Mouse (Mus musculus) heart, embryonic 10.5 days (tissue): Measurements from ENCODE around the gene Dedd2. TPM values are rescaled to one million over a fixed set of nuclear protein-coding genes. Genes with fewer than 3 reads are reported as not detected.
A peak's percentile ranks its signal among the peaks of the same experiment; 100 is the strongest.
"Not testable (repeated sequence)": the region's sequence is repeated elsewhere in the genome, so short reads cannot be mapped to it uniquely, and the experiment has no call there.

Source experiments
- DNase-seq: peaks from one replicate; pipeline ENCODE4 v3.0.0-alpha.2; 2017; ENCODE audit warnings: low spot score
- H3K27ac ChIP-seq: fragments of 300-500 bp; sonication (generic); 2 replicates; pipeline ENCODE4 v1.5.1; 2016; ENCODE audit warnings: mild to moderate bottlenecking
- H3K27me3 ChIP-seq: fragments of 300-500 bp; sonication (generic); 2 replicates; pipeline ENCODE4 v1.6.1; 2016; ENCODE audit warnings: mild to moderate bottlenecking; ENCODE audit not compliant: poor library complexity, insufficient read depth, severe bottlenecking
- H3K36me3 ChIP-seq: fragments of 300-500 bp; sonication (generic); 2 replicates; pipeline ENCODE4 v1.6.1; 2016; ENCODE audit warnings: mild to moderate bottlenecking, moderate library complexity
- H3K4me1 ChIP-seq: fragments of 300-500 bp; sonication (generic); 2 replicates; pipeline ENCODE4 v1.6.1; 2016; ENCODE audit warnings: mild to moderate bottlenecking
- H3K4me3 ChIP-seq: fragments of 300-500 bp; sonication (generic); 2 replicates; pipeline ENCODE4 v1.5.1; 2016; ENCODE audit warnings: mild to moderate bottlenecking, moderate library complexity
- H3K9me3 ChIP-seq: fragments of 300-500 bp; sonication (generic); 2 replicates; pipeline ENCODE4 v1.6.1; 2016; ENCODE audit warnings: mild to moderate bottlenecking, moderate library complexity
- WGBS: fragments of 180-500 bp; shearing (Covaris S2); methylation state at CpG from one replicate; pipeline ENCODE4 v1.1.7; 2016; 5-methylcytosine and 5-hydroxymethylcytosine counted together
- polyA plus RNA-seq: library from polyadenylated mRNA; unstranded; fragments of >200 nt; fragmentation: Nextera tagmentation; extraction: Ambion mirVana; gene quantifications from 2 replicates; pipeline ENCODE4 v1.2.1, GENCODE M21; 2016

Gene Dedd2
- polyA plus RNA-seq, result 6.7 and 8.1 TPM in 2 replicates

GRCm38 (mm10) chr7:25220457-25221101 is at the start of gene Dedd2:
Dedd2 (minus strand) TSS chr7:25220615.
- peak; percentile 85 for DNase-seq
- WGBS, result 5% methylated on average over 20 of the region's 20 CpGs
- no peaks in the 10 kb centered on the region for H3K27me3 ChIP-seq
- H3K9me3 ChIP-seq, result no peaks in the 10 kb centered on the region
- peaks cover 22% of the 10 kb centered on the region for H3K36me3 ChIP-seq
- peak within 1 kb of the TSS; percentile 95 for H3K27ac ChIP-seq
- H3K4me1 ChIP-seq, result peaks cover 42% of the 10 kb centered on the region
- peak within 1 kb of the TSS; percentile 74 for H3K4me3 ChIP-seq

DNA sequence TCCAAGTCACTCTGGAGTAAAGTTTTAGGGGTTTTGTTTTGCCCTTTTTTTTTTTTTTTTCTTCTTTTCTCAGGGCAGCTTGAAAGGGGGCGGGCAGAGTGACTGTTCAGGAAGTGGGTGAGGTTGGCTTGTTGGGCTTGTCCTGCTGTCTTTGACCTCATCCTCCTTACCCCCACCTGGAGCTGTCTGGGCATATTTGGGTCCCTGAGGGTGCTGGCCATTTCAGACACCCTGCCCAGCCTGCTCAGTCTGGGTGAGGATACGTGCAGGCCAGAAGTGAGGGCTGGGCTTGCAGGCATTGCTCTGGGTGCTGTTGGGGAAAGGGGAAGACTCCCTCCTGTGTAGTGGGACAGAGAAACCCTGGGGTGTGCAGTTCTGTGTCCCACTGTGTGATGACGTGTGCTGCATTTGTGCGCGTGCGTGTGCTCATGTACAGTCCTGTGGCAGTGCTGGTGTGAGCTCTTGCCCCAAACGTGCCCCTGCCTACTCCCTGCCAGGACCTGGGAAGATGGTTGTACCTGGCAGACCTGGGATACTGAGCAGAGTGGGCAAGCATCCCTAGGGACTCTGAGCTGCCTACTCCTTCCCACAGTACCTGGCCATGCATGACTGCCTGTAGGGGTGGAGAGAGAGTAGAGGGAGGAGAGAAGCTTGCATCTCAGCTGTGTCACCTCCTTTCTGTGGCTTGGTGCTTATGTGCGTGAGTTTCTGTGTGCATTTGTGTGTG is 49.3 kb upstream of the Dedd2 start:
- no peaks in the 10 kb centered on the region for H3K27me3 ChIP-seq
- no peak overlapping the region for H3K27ac ChIP-seq
- peak overlapping the region; percentile 87; the same call in 1 of the 2 replicates for H3K4me3 ChIP-seq
- H3K36me3 ChIP-seq, result peaks cover 35% of the 10 kb centered on the region
- peaks cover 58% of the 10 kb centered on the region for H3K4me1 ChIP-seq
- WGBS, result 79% methylated on average over 8 of the region's 8 CpGs
- no peak for DNase-seq
- H3K9me3 ChIP-seq, result no peaks in the 10 kb centered on the region

- 37% methylated on average over 4 of the region's 4 CpGs for WGBS
- DNase-seq, result no peak
- no peaks in the 10 kb centered on the region for H3K9me3 ChIP-seq
Measured at GRCm38 (mm10) chr7:25269029-25269428, 48.6 kb upstream of the Dedd2 start.

DNA sequence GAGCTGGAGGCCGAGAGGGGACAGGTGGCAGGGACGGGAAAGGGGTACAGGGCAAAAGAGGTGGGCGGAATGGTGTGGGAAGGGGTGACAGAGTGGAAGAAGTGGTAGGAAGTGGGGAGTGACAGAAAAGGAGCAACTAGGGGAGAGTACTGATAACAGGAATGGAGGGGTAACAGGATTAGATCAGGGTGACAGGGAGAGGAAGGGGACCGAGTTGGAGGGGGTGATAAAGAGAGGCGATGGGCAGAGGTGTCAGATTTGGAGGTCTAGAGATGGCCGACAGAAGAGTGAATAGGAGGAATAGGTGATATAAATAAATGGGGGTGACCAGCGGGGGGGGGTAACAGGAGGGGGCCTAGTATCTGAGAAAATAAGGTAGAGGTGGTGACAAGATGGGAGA is 48.2 kb upstream of the Dedd2 start:
- no peak for DNase-seq
- Histone ChIP-seq H3K4me3 (peak overlapping the region; percentile 87), H3K9me3 (no peaks in the 10 kb centered on the region), H3K36me3 (peaks cover 30% of the 10 kb centered on the region), H3K4me1 (peaks cover 58% of the 10 kb centered on the region), H3K27me3 (no peaks in the 10 kb centered on the region), H3K27ac (peak overlapping the region; percentile 99)
- 2% methylated on average over 7 of the region's 7 CpGs for WGBS

More at GRCm38 (mm10) chr7:25269029-25269428, 48.6 kb upstream of the Dedd2 start:
- Histone ChIP-seq H3K4me1 (peaks cover 59% of the 10 kb centered on the region), H3K4me3 (peak overlapping the region; percentile 87), H3K27ac (peak overlapping the region; percentile 99), H3K27me3 (no peaks in the 10 kb centered on the region), H3K36me3 (peaks cover 34% of the 10 kb centered on the region)

DNA sequence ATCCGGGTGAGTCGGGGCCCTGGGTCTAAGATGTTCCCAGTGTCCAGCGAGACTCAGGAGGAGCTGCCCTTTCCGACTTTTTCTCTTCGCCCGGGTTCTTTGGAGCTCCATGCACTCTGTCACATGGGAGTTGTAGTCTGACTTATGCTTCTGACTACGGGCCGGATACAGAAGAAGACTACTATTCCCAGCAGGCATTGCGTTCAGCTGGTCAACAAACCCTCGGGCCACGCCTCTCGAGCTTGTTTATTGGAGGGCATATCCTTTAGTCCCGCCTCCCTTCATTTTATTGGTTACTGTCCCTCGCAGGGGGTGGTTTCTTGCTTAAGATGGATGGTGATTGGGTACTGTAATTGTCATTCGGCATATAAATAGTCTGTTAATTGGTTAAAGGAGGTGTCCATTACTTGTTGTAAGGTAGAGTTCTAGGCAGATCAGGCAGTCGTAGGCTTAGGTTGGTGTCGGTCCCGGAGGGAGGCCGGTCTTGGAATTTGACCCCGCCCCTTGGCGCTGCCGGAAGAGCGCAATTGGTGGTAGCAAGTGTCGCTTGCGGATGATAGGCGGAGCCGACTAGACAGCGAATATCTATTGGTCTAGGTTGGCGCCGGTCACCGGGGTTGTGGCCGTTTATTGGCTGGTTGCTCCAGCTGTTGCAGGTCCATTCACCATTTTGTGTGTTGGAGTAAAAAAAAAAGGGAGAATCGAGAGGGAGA is 47.5 kb upstream of the Dedd2 start:
- WGBS, result under 1% methylated on average over 33 of the region's 33 CpGs
- peak overlapping the region; percentile 87 for H3K4me3 ChIP-seq
- H3K36me3 ChIP-seq, result peaks cover 23% of the 10 kb centered on the region
- peaks cover 51% of the 10 kb centered on the region for H3K4me1 ChIP-seq
- H3K27me3 ChIP-seq, result no peaks in the 10 kb centered on the region
- peak; percentile 100 for DNase-seq
- H3K9me3 ChIP-seq, result no peaks in the 10 kb centered on the region
- peak overlapping the region; percentile 99 for H3K27ac ChIP-seq

- peak within 1 kb of the TSS; percentile 99 for H3K27ac ChIP-seq
- peaks cover 17% of the 10 kb centered on the region for H3K36me3 ChIP-seq
- H3K27me3 ChIP-seq, result no peaks in the 10 kb centered on the region
- WGBS, result 0% methylated on average over 29 of the region's 29 CpGs
- DNase-seq, result peak; percentile 100
- no peaks in the 10 kb centered on the region for H3K9me3 ChIP-seq
- peak within 1 kb of the TSS; percentile 87 for H3K4me3 ChIP-seq
- H3K4me1 ChIP-seq, result peaks cover 47% of the 10 kb centered on the region
Measured at GRCm38 (mm10) chr7:25267301-25267750, 46.9 kb upstream of the Dedd2 start, which contains the start of gene Cic. Cic (plus strand) TSS chr7:25267704.

DNA sequence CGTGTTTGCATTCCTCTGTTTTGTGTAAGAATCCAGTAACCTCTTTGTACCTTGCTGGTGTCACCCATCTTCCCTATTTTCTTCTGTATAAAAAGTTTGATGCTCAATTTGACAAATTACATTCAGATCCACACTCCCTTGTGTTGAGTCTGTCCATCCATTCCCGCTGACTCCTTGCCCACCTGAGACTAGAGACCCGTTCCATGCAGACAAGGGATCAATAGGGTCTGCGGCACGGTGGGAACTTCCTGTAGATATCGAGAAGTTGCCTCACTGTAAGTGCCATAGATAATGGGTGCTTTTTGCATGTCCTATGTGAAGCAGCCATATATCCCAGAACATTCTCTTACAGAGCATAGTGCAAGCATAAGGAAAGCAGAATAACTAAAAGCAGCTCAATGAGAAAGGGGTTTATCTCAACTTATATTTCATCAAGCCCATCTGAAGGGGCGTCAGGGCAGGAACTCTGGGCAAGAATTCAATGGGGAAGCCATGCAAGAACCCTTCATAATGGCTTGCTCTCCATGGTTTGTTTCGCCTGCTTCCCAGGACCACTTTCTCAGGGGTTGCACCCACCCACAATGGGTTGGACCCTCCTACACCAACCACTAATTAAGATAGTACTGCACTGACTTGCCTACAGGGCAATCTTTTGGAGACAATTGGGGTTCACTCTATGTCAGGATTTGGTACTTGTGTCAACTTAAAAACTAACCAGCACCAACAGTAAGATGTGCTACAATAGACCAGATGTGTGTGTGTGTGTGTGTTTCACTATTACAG is 46.0 kb upstream of the Dedd2 start:
- 70% methylated on average over 8 of the region's 8 CpGs for WGBS
- peak overlapping the region; percentile 87 for H3K4me3 ChIP-seq
- H3K27ac ChIP-seq, result peak overlapping the region; percentile 99; the same call in 1 of the 2 replicates

DNA sequence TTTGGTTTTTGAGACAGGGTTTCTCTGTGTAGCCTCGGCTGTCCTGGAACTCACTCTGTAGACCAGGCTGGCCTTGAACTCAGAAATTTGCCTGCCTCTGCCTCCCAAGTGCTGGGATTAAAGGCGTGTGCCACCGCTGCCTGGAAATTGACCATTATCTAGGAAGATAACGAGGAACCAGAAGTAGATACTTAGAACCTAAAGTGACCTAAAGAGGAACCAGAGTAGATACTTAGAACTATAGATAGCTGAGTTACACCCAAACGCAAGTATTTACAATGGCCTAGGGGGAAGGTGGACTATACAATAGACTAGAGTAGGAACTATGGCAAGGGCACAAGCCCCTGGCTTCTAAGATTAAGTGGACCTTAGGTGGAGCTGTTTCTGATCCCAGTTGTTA is 45.3 kb upstream of the Dedd2 start:
- H3K27ac ChIP-seq, DNase-seq, H3K27me3 ChIP-seq, H3K4me3 ChIP-seq, H3K36me3 ChIP-seq, H3K9me3 ChIP-seq: not testable (repeated sequence)
- 63% methylated on average over 5 of the region's 5 CpGs for WGBS
- H3K4me1 ChIP-seq, result peaks cover 43% of the 10 kb centered on the region

More for the DNA sequence above, 46.0 kb upstream of the Dedd2 start:
- Histone ChIP-seq H3K27me3 (no peaks in the 10 kb centered on the region), H3K9me3 (no peaks in the 10 kb centered on the region), H3K36me3 (peaks cover 8% of the 10 kb centered on the region), H3K4me1 (peaks cover 43% of the 10 kb centered on the region)
- DNase-seq, result no peak

DNA sequence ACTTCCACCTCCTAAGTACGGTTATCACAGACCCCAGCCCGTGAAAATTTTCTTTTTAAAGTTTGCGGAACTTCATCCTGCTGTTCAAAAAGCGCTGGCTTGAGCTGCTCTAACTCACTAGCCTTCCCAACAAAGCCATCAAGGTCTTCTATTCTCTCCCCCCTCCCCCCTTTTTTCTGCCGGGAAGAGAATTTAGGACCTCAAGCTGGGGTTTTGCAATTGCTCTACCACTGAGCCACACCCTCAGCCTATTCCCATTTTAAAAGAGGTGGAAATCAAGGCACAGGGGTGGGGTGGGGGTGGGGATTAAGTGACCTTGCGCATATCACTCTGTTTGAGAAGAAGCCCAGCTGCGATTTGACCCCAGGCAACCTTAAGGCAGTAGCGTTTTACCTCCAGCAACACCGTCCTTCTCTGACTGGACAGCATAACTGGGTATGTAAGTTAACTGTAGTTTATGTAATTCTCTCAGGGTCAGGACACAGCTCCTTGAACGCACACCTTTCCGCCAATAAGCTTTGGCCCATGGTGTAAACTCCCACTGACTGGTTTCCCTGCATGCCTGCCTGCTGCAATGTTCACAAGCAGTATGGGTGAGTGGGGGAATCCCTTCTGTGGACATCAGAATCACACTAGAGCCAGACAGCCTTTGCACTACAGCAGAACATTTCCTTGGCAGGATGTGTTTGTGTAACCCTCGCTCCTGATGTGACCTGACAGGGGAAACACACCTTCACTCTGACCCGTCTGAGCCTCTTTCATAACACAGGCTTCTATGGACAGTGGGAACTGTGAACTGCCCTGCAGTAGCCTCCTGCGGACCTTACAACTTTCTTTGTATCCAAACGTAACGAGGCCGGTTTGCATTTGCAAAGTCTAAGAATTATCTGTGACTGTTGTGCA is 43.8 kb upstream of the Dedd2 start:
- Histone ChIP-seq H3K4me1 (peaks cover 29% of the 10 kb centered on the region), H3K9me3 (no peaks in the 10 kb centered on the region), H3K27me3 (no peaks in the 10 kb centered on the region), H3K4me3 (no peak overlapping the region), H3K36me3 (no peaks in the 10 kb centered on the region), H3K27ac (no peak overlapping the region)
- DNase-seq, result no peak
- 27% methylated on average over 17 of the region's 17 CpGs for whole genome bisulfite sequencing

GRCm38 (mm10) chr7:25261896-25262295 is 41.5 kb upstream of the Dedd2 start:
- Histone ChIP-seq H3K4me3 (no peak overlapping the region), H3K27me3 (no peaks in the 10 kb centered on the region), H3K27ac (no peak overlapping the region), H3K36me3 (no peaks in the 10 kb centered on the region), H3K4me1 (peaks cover 18% of the 10 kb centered on the region), H3K9me3 (no peaks in the 10 kb centered on the region)
- no peak for DNase-seq
- 70% methylated on average over 1 of the region's 1 CpGs for WGBS

DNA sequence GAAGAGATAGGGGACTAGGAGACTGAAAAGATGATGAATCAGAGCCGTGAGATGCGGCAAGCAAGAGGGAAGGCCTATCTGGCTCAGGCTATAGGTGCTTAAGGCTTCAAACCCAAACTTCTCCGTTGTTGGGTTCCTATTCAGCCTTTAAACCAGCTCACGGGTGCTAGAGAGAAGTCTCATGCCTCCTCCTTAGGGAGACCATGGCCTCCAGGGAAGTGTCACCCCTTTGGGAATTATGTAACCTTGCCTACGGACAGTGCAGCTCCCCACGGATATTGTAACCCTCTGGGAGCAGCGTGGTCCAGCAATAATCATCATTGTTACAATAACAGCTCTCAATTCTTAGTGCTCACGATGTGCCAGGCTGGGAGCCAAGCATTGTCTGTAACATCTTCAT is 31.4 kb upstream of the Dedd2 start:
- no peaks in the 10 kb centered on the region for H3K9me3 ChIP-seq
- DNase-seq, result no peak
- H3K27ac ChIP-seq, result peak overlapping the region; percentile 95
- peaks cover 32% of the 10 kb centered on the region for H3K4me1 ChIP-seq
- peak overlapping the region; percentile 96 for H3K4me3 ChIP-seq
- H3K27me3 ChIP-seq, result no peaks in the 10 kb centered on the region
- 15% methylated on average over 8 of the region's 8 CpGs for WGBS
- H3K36me3 ChIP-seq, result 0 out of 2 replicates have a peak, but pooled peaks cover 3% of the 10 kb centered on the region
